Mouse (Mus musculus): ENCODE data around the gene Strn3.

Gene Strn3

DNA sequence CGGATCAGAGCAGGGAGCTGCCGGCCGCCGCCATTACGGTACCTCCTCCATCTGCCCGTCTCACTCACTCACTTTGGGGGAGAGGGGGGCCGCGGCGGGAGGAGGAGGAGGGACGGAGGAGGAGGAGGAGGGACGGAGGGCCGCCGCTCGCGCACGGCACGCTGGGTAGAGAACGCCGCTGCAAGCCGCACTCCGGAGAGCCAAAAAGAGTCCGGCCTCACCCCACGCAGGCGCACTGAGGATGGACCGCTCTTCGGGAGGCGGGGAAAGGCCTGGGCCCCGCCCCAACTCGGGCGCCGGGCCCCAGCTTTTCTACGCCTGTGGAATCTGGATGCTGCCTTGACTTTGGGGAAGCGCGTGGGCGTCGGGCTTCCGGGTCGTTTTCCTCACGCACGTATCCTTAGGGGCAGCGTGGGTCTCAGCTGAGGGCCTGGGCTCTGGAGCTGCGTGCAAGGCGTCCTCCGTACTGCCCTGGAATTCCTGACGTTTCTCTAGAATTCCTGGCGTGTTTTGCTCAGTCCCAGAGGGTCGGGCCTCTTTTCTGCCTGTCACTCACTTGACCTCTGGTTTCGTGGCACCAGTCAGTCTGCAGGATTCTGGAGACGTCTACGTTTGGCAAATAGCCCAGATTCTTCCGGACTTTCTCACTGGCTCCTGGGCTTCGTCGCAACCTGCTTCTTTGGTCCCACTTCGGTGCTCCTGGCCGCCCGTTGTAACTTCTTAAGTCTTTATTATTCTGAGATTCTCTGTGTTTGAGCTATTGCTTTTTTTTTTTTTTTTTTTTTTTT is at the start of gene Strn3:
Gene Strn3 (minus strand): TSS at position 53 of the 788 bp plus-strand sequence.
- DNase-seq (ENCODE audit: low spot score in 2 of 2), result peak; percentile 92 to 93

GRCm38 (mm10) chr12:51736807-51737206 is 45.1 kb upstream of the Strn3 start:
- DNase-seq (ENCODE audit: low spot score in 2 of 2), result no peak

- DNase-seq (ENCODE audit: low spot score in 2 of 2), result no peak
Measured at GRCm38 (mm10) chr12:51736381-51736780, 44.7 kb upstream of the Strn3 start.

- DNase-seq (ENCODE audit: low spot score in 2 of 2), result no peak
Measured at GRCm38 (mm10) chr12:51735840-51736271, 44.2 kb upstream of the Strn3 start.

GRCm38 (mm10) chr12:51734605-51735211 is 43.0 kb upstream of the Strn3 start:
- DNase-seq (ENCODE audit: low spot score in 2 of 2), result no peak

DNA sequence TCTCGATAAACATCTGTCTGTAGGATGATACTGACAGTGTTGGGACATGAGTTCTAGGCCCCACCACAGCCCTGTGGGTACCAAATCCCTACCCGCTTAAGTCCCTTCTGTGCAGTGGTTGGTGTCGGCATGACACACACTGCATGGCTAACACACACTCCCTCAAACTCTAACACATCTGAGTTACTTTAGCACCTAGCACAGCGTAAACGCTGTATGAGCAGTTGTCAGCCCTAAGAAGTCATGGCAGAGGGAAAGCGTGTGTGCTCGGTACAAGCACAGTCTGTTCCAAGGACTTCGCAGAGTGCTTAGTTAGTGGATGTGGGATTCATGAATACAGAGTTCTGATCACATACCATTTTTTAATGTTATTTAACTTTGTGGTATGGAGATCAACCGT is 38.1 kb upstream of the Strn3 start:
- no peak for DNase-seq (ENCODE audit: low spot score in 2 of 2)

- no peak for DNase-seq (ENCODE audit: low spot score in 2 of 2)
Measured at GRCm38 (mm10) chr12:51729058-51729457, 37.4 kb upstream of the Strn3 start.

DNA sequence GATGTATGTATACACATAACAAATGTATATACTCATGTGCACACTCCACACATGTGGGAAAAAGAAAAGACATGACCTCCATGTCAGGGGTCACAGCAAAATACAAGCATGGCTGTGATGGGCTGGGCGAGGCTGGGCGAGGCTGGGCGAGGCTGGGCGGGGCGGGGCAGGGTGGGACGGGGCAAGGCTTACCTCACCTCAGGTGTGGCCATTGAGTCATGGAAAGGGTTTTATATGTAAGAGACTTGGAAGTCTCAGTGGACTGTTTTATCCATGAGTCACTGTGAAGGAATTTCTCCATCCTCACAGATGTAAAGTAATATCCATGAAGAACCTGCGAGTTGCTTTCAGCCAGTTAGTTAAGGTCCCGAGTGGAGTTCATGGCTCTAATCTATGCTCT is 30.1 kb upstream of the Strn3 start:
- no peak for DNase-seq (ENCODE audit: low spot score in 2 of 2)

- no peak for DNase-seq (ENCODE audit: low spot score in 2 of 2)
Measured at GRCm38 (mm10) chr12:51718617-51719016, 26.9 kb upstream of the Strn3 start.

DNA sequence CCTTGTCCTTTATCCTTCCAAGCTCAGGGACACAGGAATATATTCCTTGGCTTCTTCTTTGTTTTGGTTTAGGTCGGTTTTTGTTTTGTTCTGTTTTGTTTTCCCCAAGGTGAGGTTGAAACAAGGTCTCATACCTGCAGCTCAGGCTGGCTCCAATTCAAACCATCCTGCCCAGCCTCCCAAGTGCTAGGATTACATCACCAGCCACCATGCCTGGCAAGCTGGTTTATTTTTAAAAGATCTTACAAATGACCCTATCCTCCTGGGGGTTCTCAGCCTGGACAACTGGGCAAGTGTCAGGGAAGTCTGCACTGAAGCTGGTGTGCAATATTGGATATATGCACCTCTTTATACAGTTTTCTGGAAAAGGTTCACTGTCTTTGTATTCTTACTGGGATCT is 21.0 kb upstream of the Strn3 start:
- DNase-seq (ENCODE audit: low spot score in 2 of 2), result no peak

GRCm38 (mm10) chr12:51710154-51710553 is 18.5 kb upstream of the Strn3 start:
- DNase-seq (ENCODE audit: low spot score in 2 of 2), result no peak

GRCm38 (mm10) chr12:51709741-51710140 is 18.0 kb upstream of the Strn3 start:
- no peak for DNase-seq (ENCODE audit: low spot score in 2 of 2)

DNA sequence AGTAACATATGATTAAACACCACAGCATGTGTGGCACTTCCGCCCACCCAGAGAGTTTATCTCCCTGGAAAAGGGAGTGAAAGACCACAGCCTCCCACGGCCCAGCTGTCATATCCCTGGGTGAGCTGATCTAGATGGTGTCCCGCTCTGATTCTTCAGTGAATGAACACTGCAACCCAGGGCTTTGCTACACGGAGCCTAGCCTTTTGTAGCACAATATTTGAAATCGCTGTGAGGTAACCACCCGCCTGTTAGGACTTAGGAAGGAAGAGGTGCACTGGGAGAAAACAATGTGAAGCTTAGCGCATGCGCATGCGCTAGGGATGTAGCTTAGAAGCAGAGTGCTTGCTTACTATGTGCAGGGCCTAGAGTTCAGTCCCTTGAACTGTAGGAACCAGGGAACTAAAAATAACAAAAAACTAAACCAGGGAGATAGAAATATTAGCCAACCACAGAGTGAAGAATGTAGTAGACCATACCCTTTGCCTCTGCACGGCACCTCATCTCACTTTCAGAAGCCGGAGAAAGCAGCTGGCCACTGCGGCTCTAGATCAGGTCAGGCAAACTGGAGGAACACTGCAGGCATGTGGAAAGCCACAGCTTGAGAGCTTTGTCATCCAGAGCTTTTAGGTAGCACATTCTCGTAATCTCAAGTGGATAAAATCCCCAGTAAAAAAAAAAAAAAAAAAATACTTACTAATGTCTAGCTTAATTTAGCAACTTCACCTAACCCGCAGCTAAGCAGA is 17.4 kb upstream of the Strn3 start:
- no peak for DNase-seq (ENCODE audit: low spot score in 2 of 2)

- no peak for DNase-seq (ENCODE audit: low spot score in 2 of 2)
Measured at GRCm38 (mm10) chr12:51706673-51707235, 15.1 kb upstream of the Strn3 start.

DNA sequence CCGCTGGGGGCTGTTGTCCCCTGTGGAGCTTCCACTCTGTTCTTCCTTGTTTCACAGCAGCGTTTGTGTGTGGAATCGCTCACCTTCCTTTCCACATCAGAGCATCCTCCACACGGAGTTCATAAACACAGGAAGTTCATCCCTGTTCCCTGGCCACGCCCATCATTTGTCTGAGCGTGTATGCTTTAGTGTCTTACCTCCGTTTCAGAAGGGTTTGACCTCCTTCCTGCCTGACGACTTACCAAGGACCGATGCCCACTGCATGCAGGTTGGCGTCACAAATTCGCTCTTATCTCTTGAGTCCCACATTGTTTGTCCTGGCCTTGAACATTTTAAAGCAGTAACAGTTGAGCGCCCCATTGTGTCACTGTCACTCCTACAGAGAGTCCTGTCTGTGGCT is 14.1 kb upstream of the Strn3 start:
- DNase-seq (ENCODE audit: low spot score in 2 of 2), result no peak

- no peak for DNase-seq (ENCODE audit: low spot score in 2 of 2)
Measured at GRCm38 (mm10) chr12:51704572-51704971, 12.9 kb upstream of the Strn3 start.

GRCm38 (mm10) chr12:51703859-51704258 is 12.2 kb upstream of the Strn3 start:
- no peak for DNase-seq (ENCODE audit: low spot score in 2 of 2)

DNA sequence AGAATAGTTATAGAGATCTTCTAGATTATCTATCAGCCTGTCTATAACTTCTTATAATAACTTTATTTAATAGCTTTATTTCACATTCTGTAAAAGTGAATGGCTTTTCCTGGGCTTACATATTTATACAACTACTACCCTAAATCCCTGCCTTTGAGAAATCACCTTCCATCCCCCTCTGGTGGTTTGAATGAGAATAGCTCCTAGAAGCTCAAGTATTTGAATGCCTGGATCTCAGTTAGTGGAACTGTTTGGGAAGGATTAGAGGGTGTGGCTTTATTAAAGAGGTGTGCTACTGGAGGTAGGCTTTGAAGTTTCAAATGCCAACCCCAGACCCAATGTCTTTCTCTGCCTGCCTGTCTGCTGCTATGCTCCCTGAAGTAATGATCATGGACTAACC is 10.0 kb upstream of the Strn3 start:
- DNase-seq (ENCODE audit: low spot score in 2 of 2), result no peak

DNA sequence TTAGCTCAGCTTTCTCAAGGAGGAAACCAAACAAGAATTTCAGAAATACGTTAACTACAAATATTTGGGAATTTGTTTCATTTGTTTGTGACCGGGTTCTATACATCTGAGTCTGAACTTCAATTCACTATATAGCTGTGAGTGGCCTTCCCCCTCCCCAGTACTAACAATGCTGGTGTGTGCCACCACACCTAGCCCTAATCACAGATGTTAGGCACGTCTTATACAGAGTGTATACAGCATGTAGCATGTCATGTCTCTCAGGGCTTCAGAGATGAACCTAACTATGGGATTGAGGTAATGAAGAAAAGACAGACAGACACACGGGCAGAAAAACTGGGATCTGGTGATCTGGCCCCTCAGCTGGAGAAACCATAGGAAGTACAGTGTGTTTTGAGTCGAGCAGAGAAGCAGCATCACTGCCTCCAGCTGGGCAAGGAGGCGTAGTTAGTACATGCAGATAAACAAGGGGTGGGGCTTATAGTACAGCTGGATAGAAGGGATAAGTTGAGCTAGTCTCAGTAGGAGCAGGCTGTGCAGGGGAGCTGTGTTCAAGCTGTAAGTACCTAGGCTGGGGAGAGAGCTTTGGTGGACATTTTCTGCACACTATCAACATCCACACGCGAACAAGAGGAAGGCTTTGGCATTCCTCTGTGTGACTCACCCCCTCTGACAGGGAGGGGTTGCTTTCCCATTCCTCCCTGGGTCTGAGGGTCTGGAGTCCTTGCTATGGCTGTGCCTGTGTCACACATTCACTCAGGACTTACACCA is 8.1 kb upstream of the Strn3 start:
- no peak for DNase-seq (ENCODE audit: low spot score in 2 of 2)

DNA sequence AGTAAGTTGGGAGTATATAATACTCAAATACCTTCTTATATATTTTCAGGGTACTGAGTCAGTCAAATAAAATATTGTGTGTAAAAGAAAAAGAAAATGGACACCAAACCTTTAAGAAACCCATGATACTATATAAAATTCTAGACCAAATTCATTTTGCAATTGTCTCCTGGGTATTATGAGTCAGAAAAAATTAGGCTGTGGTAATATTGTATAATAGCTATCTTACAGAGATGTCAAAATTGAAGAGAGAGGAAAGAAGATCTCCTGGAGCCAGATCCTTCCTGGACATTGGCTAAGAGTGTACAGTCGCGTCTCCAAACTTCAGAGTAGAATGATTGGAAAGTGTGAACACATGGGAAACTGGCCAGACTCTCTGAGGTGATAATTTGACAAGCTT is 4.5 kb upstream of the Strn3 start:
- no peak for DNase-seq (ENCODE audit: low spot score in 2 of 2)

- no peak for DNase-seq (ENCODE audit: low spot score in 2 of 2)
Measured at GRCm38 (mm10) chr12:51694966-51695365, 3.3 kb upstream of the Strn3 start.

DNA sequence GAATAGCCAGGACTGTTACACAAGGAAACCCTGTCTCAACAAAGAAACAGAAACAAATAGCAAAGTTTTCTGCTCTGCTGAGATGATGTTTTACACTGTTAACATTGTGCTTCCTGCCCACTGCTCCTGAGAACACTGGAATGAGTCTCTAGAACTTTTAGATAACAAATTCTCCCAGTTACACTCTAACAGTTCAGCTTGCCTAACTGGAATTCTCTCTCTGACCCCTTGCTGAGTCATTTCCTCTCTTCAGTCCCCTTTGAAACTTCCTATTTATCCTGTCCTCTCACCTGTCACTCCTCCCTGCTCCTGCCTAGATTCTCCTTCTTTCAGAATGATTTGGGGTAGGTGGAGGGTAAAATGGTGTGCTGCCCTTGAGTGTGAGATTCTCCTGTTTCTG is 2.4 kb upstream of the Strn3 start:
- DNase-seq (ENCODE audit: low spot score in 2 of 2), result no peak

Data from thymus, postnatal 10 days (tissue).